Mouse (Mus musculus) brain, embryonic 18.5 days (tissue): ENCODE measurements at regions not wholly inside any gene's neighbourhood (a gene's known extent, or its start where the extent isn't known, plus 50 kb on each side); places are given as distances from the start of the nearest gene placed in this dataset.

Experiments
- DNase-seq: peaks from one replicate; pipeline ENCODE4 v3.0.0-alpha.2; 2012; ENCODE audit warnings: low read depth, low spot score

- DNase-seq, result peak; percentile 30
Measured at GRCm38 (mm10) chr12:6307248-6307963, 931.9 kb upstream of the Klhl29 start.

- DNase-seq, result no peak
Measured at GRCm38 (mm10) chr12:6287622-6288021, 912.1 kb upstream of the Klhl29 start.

- no peak for DNase-seq
Measured at GRCm38 (mm10) chr12:6263962-6264361, 888.5 kb upstream of the Klhl29 start.
